Mouse (Mus musculus) heart, adult 2 months (tissue): Measurements from ENCODE around the gene Cib1.

Experiments
- CTCF ChIP-seq: fragments of 200-600 bp; IDR thresholded peaks from 2 replicates; pipeline ENCODE4 v1.8.1; 2022; ENCODE audit warnings: antibody characterized with exemption, mild to moderate bottlenecking, moderate library complexity
- POLR2A ChIP-seq: fragments of 200-500 bp; IDR thresholded peaks from 2 replicates; pipeline ENCODE4 v1.6.1; 2011; ENCODE audit warnings: mild to moderate bottlenecking, low read depth, low read length, control low read depth; ENCODE audit not compliant: insufficient read depth

- TF ChIP-seq POLR2A (no peak), CTCF (no peak)
Observed at GRCm38 (mm10) chr7:80200963-80201539, 31.6 kb downstream of the Cib1 start.
